Mouse (Mus musculus) gastrocnemius, postnatal 10 days (tissue): ENCODE results near the gene Safb. TPM values are rescaled to one million over a fixed set of nuclear protein-coding genes. Genes with fewer than 3 reads are reported as not detected.

Experiments
- DNase-seq: peaks from one replicate; pipeline ENCODE4 v3.0.0; 2021; ENCODE audit warnings: mixed read lengths
- long read RNA-seq, 2 experiments: library from polyadenylated mRNA; stranded (forward); transcript quantifications; one replicate each; pipeline ENCODE4 v2.0.0; 2021
- total RNA-seq, 2 experiments: library from RNA; stranded (reverse); gene quantifications; 2 replicates each; pipeline ENCODE4 v1.2.3; 2021

Gene Safb
- total RNA-seq: 10 to 100 TPM; 57.1 to 69.2 TPM
- long read RNA-seq, experiment 1, transcript Safb-201 (21 exons, 3,106 nt): major isoform, 61 of 104 reads
- long read RNA-seq, experiment 1, partial matches to known transcripts: 10 of 104 reads
- long read RNA-seq, experiment 1, other reads (novel, unspliced or antisense): 29 of 104 reads
- long read RNA-seq, experiment 2, transcript Safb-201 (21 exons, 3,106 nt): major isoform, 34 of 66 reads
- long read RNA-seq, experiment 2, transcript Safb-207 (21 exons, 3,122 nt): minor isoform, 13 of 66 reads
- long read RNA-seq, experiment 2, partial matches to known transcripts: 6 of 66 reads
- long read RNA-seq, experiment 2, other reads (novel, unspliced or antisense): 13 of 66 reads

GRCm38 (mm10) chr17:56584257-56585130, at the start of gene Safb, which contains the start of gene Safb2:
TSS of gene Safb (plus strand) at chr17:56584825.
TSS of gene Safb2 (minus strand) at chr17:56584585.
- DNase-seq: peak; percentile 100

GRCm38 (mm10) chr17:56536192-56536591, 48.4 kb upstream of the Safb start:
- no peak for DNase-seq

- DNase-seq: no peak
Measured at GRCm38 (mm10) chr17:56536874-56537273, 47.8 kb upstream of the Safb start.

GRCm38 (mm10) chr17:56537912-56538311, 46.7 kb upstream of the Safb start:
- DNase-seq: no peak

DNA sequence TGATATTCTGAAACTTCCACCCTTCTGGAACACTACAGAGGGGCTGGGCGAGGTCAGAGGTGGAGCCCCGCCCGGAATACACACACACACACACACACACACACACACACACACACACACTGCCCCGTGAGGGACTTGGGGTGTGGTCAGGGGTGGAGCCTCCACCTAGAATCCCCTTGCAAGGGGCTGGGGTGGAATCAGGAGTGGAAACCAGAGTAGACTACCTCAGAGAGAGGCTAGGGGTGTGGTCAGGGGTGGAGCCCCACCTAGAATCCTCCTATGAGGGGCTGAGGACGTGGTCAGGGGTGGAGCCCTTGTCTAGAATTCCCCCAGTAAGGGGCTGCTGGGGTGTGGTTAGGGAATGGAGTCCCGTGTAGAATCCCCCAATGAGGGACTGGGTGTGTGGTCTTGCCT, 44.1 kb upstream of the Safb start:
- no peak for DNase-seq

GRCm38 (mm10) chr17:56542736-56543135, 41.9 kb upstream of the Safb start:
- peak; percentile 3 for DNase-seq

GRCm38 (mm10) chr17:56543684-56544224, 40.9 kb upstream of the Safb start:
- peak; percentile 2 for DNase-seq

DNA sequence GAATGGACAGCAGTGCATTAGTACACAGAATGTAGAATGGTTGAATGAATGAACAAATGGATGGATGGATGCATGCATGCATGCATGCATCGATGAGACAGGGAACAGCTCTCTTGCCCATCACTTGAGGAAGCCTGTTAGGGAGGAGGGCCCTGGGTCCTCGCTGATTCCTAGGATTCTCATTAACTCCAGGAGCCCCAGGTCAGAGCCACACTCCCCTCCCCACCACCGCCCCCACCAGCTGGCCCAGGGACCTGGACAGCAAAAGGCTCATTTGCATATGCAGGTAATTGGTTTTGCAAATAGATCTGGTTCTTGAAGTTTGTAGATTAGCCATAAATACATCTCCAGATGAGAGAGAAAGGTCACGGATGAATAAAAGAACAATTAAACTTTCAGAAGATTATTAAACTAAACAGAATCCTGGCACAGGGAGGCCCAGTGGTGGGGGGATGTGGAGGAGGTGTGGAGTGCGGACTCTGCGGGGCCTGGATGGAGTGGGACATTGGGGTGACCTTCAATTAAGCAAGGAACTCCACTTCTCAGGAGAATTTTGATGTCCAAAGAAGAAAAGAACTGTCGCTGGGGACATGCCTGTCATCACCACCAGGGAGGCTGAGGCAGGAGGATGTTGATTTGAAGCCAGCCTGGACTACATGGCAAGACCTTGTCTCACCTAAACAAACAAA, 39.8 kb upstream of the Safb start:
- peak; percentile 2 for DNase-seq

GRCm38 (mm10) chr17:56545945-56546344, 38.7 kb upstream of the Safb start:
- no peak for DNase-seq

GRCm38 (mm10) chr17:56546576-56546975, 38.0 kb upstream of the Safb start:
- no peak for DNase-seq

DNA sequence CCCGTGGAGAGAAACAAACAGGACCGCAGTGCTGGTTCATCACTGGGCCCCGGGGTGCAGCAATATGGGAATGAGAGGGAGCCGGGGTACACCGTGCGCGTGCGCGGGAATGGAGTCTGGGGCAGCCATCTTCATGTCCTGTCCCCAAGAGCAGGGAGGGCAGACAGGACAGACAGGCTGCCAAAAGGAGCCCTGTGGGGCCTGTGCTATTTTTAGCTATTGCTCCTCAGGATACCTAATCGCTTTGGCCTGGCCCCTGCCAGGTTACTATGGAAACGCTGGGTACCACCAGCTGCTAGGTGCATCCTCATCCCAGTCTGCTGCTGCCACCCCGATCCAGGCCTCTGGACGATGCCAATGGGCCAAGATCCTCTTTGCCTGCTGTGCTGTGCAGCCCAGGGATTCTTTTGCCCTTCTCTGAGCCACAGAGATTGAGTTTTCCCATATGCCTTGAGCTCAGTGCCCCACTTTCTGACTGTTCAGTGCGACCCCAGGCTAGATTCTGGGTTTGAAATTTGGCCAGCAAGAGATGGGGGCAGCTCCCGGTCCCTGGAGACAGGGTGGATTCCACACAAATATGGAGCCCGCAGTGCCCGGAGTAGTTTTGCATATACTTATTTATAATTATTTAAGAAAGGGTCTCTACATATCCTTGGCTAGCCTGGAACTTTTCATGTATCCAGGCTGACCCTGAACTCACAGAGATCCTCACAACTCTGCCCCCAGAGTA, 37.3 kb upstream of the Safb start:
- peak; percentile 47 for DNase-seq

DNA sequence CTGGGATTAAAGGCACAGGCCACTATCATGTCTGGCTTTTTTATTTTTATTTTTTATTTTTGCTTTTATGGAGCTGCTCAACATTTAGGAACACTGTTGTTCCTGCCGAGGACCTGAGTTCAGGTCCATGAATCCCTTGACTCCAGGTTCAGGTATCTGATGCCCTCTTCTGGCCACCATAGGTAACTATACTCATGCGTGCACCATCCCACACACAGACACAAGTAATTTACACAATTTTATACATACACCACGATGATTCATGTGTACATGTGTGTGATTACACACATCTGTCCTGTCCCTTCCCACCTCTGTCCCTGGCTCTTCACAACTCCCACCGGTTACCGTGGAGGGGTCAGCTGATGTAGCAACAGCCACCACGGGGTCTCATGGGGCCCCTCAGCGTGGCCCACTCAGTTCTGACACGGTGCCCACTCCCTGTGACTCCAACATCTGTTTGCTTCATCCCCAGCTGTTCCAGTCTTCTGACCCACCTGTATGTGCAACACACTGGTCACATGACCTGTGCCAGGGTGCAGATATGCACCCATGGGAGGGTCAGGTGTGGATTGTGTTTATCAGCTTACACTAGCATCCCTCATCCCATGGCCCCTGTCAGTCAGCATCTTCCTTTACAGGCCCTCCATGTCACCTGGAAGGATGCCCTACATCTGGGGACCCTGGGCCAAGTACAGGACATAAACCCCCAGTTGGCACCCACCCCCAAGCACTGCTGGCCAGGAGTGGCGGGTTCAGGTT, 36.6 kb upstream of the Safb start:
- DNase-seq: peak; percentile 9

GRCm38 (mm10) chr17:56548605-56549105, 36.0 kb upstream of the Safb start:
- no peak for DNase-seq

DNA sequence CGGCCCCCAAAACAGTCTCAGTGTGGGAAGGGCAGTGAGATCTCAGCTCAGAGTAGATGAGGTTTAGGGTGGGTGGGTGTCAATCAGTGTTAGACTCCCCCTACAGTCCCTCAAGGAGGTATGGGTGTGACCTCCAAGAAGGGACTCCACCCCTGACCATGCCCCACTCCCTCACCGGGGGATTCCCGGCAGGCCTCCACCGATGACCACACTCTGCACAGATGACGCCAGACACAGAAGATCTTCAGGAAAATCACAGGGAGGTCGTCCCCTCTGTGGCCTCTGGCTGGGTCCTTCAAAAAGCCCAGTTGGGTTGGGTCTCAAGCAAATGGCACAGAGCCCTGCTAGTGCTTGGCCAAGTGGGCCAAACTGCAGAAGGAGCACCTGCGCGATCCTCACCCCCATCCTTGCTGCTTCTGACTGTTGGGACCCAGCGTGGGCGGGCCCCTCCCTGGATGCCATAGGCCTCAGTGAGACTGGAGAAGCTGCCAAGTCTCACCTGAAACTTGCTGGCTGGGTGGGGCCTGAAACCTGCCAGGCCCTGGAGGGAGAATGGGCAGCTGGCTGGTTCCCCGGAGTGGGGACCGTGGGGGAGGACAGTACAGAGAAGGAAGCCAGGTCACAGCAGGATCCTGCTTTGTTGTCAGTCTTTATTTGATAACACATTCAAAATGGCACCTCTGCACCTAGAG, 33.7 kb upstream of the Safb start:
- peak; percentile 4 for DNase-seq

GRCm38 (mm10) chr17:56551841-56552581, 32.6 kb upstream of the Safb start:
- DNase-seq: no peak

- DNase-seq: peak; percentile 67
Measured at GRCm38 (mm10) chr17:56552781-56553363, 31.8 kb upstream of the Safb start.

- no peak for DNase-seq
Measured at GRCm38 (mm10) chr17:56554122-56554551, 30.5 kb upstream of the Safb start, which contains the start of gene Gm20219. TSS of gene Gm20219 (minus strand) at chr17:56554387.

GRCm38 (mm10) chr17:56558448-56558847, 26.2 kb upstream of the Safb start:
- peak; percentile 76 for DNase-seq

DNA sequence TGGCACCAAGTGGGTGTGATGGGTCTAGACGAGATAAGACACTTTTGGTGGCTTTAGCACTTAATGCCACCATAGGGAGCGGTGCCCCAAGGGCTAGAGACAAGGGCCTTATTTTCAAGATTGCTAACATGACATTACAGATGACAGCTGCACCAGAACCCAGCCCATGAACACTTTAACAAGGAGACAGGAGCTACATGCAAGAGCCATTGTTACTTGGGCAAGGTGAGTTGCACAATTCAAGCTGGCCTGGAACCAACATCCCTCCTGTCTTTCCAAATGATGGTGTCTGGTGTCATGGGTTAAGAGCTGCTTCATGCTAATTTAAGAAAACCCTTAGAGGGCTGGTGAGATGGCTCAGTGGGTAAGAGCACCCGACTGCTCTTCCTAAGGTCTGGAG, 25.2 kb upstream of the Safb start:
- DNase-seq: no peak
